Mouse (Mus musculus) kidney, adult 8-10 months (tissue): ENCODE results near the gene Tnip1.

Experiments used
- DNase-seq, 2 experiments: peaks; one replicate each; pipeline ENCODE4 v3.0.0; 2022

Gene Tnip1

GRCm38 (mm10) chr11:54905931-54906330, 56.8 kb downstream of the Tnip1 start:
- peak; percentile 69 to 72 for DNase-seq

DNA sequence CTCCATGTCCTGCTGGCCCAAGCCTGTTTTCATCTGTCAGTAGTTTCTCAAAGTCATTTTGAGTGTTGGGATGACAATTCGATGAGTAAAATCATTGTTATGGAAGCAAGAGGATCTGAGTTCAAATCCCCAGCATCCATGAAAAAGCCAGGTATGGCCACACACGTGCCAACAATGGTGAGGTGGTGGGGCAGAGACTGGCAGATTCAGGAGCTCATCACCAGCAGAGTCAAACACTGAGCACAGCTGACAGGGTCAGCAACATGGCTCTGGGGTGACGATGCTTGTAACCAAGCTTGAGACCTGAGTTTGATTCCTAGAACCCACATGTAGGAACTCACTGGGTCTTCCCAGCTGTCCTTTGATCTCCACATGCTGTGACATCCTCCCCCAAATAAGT, 57.6 kb downstream of the Tnip1 start:
- DNase-seq, result no peak

DNA sequence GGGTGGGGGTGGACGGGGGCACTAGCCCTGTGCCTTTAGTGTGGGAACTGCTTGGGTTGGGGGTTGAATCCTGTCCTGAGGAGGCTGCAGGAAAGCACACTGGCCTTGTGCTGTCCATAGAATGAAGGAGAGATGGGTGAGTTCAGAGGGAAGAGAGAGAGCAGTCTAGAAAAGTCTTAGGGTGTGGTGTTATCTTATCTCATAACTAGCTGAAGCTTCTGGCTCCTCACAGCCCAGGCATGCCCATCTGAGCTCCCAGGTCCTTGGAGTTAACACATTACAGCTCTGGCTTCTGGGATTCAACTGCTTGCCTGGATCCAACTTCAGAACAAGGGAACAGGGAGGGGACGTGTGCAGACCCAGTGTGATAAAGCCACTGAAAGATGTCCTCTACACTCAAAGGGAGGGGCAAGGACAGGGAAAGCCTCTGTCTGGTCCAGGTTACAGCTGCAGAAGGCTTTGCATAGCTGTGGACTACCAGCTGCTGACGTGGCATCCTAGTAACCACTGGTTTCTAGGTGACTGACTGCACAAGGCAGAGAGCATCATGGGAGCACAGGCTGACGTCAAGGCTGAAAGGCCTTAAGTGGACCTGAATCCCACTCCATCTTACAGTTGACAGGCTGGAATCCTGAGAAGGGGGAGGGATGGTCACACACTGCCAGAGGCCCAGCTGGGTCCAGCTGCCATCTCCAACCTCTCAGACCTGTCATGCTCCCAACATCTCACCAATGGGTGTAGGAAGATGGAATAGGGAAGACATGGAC, 58.6 kb downstream of the Tnip1 start:
- peak in 1 of 2 experiments; percentile 53 for DNase-seq

- no peak for DNase-seq
Observed at GRCm38 (mm10) chr11:54903339-54903738, 59.4 kb downstream of the Tnip1 start.

- DNase-seq, result peak; percentile 91 to 92
Observed at GRCm38 (mm10) chr11:54902333-54903323, 60.1 kb downstream of the Tnip1 start, which contains the start of gene Gpx3. TSS of gene Gpx3 (plus strand) at chr11:54902453.

GRCm38 (mm10) chr11:54899657-54900056, 63.1 kb downstream of the Tnip1 start:
- DNase-seq, result peak in 1 of 2 experiments; percentile 56

GRCm38 (mm10) chr11:54897470-54897869, 65.2 kb downstream of the Tnip1 start:
- DNase-seq, result peak; percentile 88 to 92

GRCm38 (mm10) chr11:54896646-54897045, 66.1 kb downstream of the Tnip1 start:
- peak; percentile 63 to 75 for DNase-seq

- peak; percentile 80 to 83 for DNase-seq
Observed at GRCm38 (mm10) chr11:54894589-54894988, 68.1 kb downstream of the Tnip1 start.

- no peak for DNase-seq
Observed at GRCm38 (mm10) chr11:54892091-54892490, 70.6 kb downstream of the Tnip1 start.

DNA sequence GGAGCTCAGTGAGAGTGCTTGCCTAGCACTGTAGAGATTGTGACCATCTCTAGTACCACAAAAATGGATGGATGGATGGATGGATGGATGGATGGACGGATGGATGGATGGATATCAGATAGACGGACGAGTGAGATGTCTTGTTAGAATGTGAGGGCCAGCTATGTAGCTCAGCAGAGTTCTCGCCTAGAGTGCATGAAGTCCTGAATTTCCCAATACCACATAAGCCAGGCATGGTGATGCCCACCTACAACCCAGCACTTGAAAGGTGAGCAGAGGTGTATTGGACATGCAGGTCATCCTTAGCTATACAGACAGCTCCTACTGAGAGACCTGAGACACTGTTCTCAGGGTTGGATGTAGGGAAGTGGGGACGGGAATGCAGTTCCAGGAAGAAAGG, 71.4 kb downstream of the Tnip1 start:
- no peak for DNase-seq

- DNase-seq, result no peak
Observed at GRCm38 (mm10) chr11:54887927-54888326, 74.8 kb downstream of the Tnip1 start.

DNA sequence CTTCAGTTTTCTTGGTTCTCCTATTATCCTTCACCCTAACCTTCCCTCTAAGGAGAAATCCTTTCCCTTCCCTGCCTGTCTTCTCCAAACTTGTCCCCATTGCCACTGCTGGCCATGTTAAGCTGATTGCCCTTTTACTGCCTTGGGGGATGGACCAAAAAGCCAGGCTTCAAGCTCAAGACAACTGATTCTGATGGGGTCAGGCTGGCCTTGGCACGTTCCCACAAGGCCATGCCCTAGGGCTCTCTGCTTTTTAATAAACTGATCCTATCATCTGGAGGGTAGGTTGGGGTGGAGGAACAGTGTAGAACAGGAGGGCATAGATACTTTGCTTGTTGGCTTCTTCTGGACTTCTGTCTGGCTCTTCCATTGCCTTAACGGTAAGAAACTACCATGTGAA, 77.3 kb downstream of the Tnip1 start:
- no peak for DNase-seq

- peak; percentile 89 to 92 for DNase-seq
Observed at GRCm38 (mm10) chr11:54884937-54885336, 77.8 kb downstream of the Tnip1 start.

GRCm38 (mm10) chr11:54884197-54884828, 78.4 kb downstream of the Tnip1 start:
- no peak for DNase-seq

GRCm38 (mm10) chr11:54882671-54883070, 80.0 kb downstream of the Tnip1 start:
- peak; percentile 62 to 70 for DNase-seq

DNA sequence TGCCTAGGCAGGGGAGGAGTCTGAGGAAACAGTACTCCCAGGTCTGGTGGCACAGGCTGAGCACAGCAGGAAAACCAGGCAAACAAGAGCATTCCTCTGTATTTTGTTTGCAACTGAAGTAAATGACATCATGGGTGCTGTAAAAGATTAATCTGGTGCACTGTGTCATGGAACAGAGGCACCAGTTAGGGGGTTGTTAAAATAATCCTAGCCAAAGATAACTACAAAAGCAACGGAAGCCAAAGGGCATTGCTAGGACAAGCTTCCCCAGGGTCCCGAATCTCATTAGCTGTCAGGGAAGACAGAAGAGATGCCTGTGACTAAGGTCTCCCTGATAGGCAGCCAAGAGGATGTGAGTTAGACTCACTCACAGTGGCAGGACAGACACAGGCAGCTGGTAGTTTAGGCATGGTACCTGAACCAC, 81.7 kb downstream of the Tnip1 start:
- DNase-seq, result peak; percentile 76 to 91

- no peak for DNase-seq
Observed at GRCm38 (mm10) chr11:54879922-54880321, 82.8 kb downstream of the Tnip1 start.

GRCm38 (mm10) chr11:54879434-54879833, 83.3 kb downstream of the Tnip1 start:
- peak; percentile 76 to 82 for DNase-seq

DNA sequence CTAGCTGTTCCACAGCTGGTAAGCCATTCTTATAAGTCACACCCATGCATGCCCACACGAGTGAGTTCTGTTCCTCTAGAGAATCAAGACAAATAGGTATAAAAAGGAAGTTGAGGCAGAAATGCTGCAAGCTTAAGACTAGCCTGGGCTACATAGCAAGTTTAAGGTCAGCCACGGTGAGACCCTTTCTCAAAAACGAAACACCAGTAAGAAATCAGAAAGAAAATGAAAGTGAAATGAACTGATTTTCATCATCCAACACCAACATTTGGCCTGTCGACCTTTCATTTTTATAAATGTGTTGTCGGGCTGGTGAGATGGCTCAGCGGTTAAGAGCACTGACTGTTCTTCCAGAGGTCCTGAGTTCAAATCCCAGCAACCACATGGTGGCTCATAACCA, 83.8 kb downstream of the Tnip1 start:
- no peak for DNase-seq

DNA sequence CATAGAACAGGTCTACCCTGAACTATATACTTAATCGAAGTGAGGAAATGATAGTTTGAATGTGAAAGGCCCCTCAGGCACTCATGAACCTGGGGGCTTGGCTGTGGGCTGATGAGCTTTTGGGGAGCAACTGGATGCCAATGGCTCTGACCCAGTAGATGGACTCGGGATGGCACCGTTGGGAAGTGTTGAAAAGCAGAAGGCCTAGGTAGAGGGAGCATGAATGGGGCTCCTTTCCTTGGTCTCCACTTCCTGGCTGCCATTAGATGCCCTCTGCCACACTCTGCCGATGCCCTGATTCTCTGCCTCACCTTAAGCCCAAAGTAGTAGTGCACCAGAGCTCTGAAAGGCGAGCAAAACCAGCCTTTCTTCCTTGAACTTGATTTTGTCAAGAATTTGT, 86.7 kb downstream of the Tnip1 start:
- DNase-seq, result no peak

DNA sequence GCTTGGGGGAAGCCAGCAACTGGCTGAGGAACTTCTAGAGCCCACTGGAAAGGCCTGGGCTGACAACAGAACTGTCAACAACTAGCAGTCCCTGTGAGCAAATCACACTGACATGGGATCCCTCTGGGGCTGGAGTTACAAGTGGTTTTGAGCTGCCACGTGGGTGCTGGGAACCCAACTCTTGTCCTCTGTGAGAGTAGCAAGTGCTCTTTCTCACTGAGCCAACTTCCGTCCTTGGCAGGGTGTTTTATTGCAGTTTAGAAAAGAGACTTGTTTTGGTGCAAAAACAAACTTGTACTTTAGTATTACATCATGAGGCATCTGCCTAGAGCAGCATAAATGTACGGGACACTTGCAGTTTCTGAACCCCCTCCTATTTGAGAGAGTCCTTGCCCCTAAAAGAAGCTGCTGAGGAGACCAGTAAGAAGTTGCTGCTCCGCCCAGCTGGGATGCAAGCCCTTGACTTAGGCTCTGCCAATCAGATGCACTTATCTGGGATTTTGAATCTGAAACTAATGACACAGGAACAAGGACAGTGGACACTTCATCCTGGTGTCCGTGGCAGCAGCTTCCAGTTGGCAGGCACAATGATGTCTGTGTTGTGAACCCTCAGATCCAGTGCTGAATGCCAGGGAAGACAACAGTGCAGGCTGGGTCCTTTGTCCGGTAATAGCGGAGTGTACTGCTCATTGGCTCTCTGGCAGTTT, 90.7 kb downstream of the Tnip1 start:
- DNase-seq, result no peak
